Mouse (Mus musculus) forebrain, embryonic 12.5 days (tissue): Measurements from ENCODE around the gene Vmn1r41. TPM values are rescaled to one million over a fixed set of nuclear protein-coding genes. Genes with fewer than 3 reads are reported as not detected.

Experiments used
- ATAC-seq: fragments of 200-750 bp; cut with Nextera tagmentation; 2 replicates; pipeline ENCODE4 v1.8.0; 2017; ENCODE audit warnings: moderate TSS enrichment; ENCODE audit not compliant: low FRiP score
- H3K27ac ChIP-seq: fragments of 300-500 bp; sonication (generic); 2 replicates; pipeline ENCODE4 v1.5.1; 2016; ENCODE audit warnings: mild to moderate bottlenecking
- H3K27me3 ChIP-seq: fragments of 300-500 bp; sonication (generic); 2 replicates; pipeline ENCODE4 v1.6.1; 2016; ENCODE audit warnings: mild to moderate bottlenecking
- H3K36me3 ChIP-seq: fragments of 300-500 bp; sonication (generic); replicated peaks from 2 replicates; pipeline ENCODE4 v1.6.1; 2016; ENCODE audit warnings: mild to moderate bottlenecking
- H3K4me1 ChIP-seq: fragments of 300-500 bp; sonication (generic); 2 replicates; pipeline ENCODE4 v1.6.1; 2016
- H3K4me2 ChIP-seq: fragments of 300-500 bp; sonication (generic); 2 replicates; pipeline ENCODE4 v1.6.1; 2016; ENCODE audit warnings: mild to moderate bottlenecking, moderate library complexity
- H3K4me3 ChIP-seq: fragments of 300-500 bp; sonication (generic); replicated peaks from 2 replicates; pipeline ENCODE4 v1.5.1; 2016; ENCODE audit warnings: mild to moderate bottlenecking
- H3K9ac ChIP-seq: fragments of 300-500 bp; sonication (generic); 2 replicates; pipeline ENCODE4 v1.6.1; 2016; ENCODE audit warnings: mild to moderate bottlenecking
- H3K9me3 ChIP-seq: fragments of 300-500 bp; sonication (generic); 2 replicates; pipeline ENCODE4 v1.6.1; 2016
- WGBS: fragments of 180-500 bp; shearing (Covaris S2); methylation state at CpG from one replicate; pipeline ENCODE4 v1.1.7; 2016; 5-methylcytosine and 5-hydroxymethylcytosine counted together
- polyA plus RNA-seq: library from polyadenylated mRNA; unstranded; fragments of >200 nt; fragmentation: Nextera tagmentation; extraction: Ambion mirVana; gene quantifications from 2 replicates; pipeline ENCODE4 v1.2.1, GENCODE M21; 2016

Vmn1r41 gene
- not detected in 2 replicates for polyA plus RNA-seq

- H3K9me3 ChIP-seq: no peaks in the 10 kb centered on the region
- H3K4me2 ChIP-seq: no peak within 1 kb of the TSS
- no peaks in the 10 kb centered on the region for H3K4me1 ChIP-seq
- H3K27ac ChIP-seq: no peak within 1 kb of the TSS
- no peak for ATAC-seq
- no peak within 1 kb of the TSS for H3K9ac ChIP-seq
- no peaks in the 10 kb centered on the region for H3K27me3 ChIP-seq
- H3K4me3 ChIP-seq: no peak within 1 kb of the TSS
- H3K36me3 ChIP-seq: no peaks in the 10 kb centered on the region
Observed at GRCm38 (mm10) chr6:89740466-89740865, at the start of gene Vmn1r41. Gene Vmn1r41, plus strand, starts transcription at chr6:89740766.

- H3K9me3 ChIP-seq: 0 out of 2 replicates have a peak, but pooled peaks cover 4% of the 10 kb centered on the region
- 75% methylated on average over 2 of the region's 2 CpGs for WGBS
Observed at GRCm38 (mm10) chr6:89706624-89707023, 33.9 kb upstream of the Vmn1r41 start.

GRCm38 (mm10) chr6:89707240-89707639 is 33.3 kb upstream of the Vmn1r41 start, which contains the start of gene Vmn1r40:
Gene Vmn1r40, plus strand, starts transcription at chr6:89707540.
- Histone ChIP-seq H3K4me1 (no peaks in the 10 kb centered on the region), H3K27me3 (no peaks in the 10 kb centered on the region), H3K9me3 (0 out of 2 replicates have a peak, but pooled peaks cover 3% of the 10 kb centered on the region), H3K4me3 (no peak within 1 kb of the TSS), H3K27ac (no peak within 1 kb of the TSS), H3K36me3 (no peaks in the 10 kb centered on the region), H3K9ac (no peak within 1 kb of the TSS), H3K4me2 (no peak within 1 kb of the TSS)
- ATAC-seq: no peak
- 85% methylated on average over 4 of the region's 4 CpGs for WGBS

More at GRCm38 (mm10) chr6:89706624-89707023, 33.9 kb upstream of the Vmn1r41 start:
- H3K4me2 ChIP-seq: no peak overlapping the region
- H3K9ac ChIP-seq: no peak overlapping the region
- H3K4me3 ChIP-seq: no peak overlapping the region
- H3K27me3 ChIP-seq: no peaks in the 10 kb centered on the region
- H3K27ac ChIP-seq: no peak overlapping the region
- H3K36me3 ChIP-seq: no peaks in the 10 kb centered on the region
- no peaks in the 10 kb centered on the region for H3K4me1 ChIP-seq
- no peak for ATAC-seq

GRCm38 (mm10) chr6:89718051-89718450 is 22.5 kb upstream of the Vmn1r41 start:
- H3K9me3 ChIP-seq: no peaks in the 10 kb centered on the region
- H3K36me3 ChIP-seq: no peaks in the 10 kb centered on the region
- H3K27me3 ChIP-seq: no peaks in the 10 kb centered on the region
- H3K4me3 ChIP-seq: no peak overlapping the region
- no peak for ATAC-seq
- H3K4me1 ChIP-seq: no peaks in the 10 kb centered on the region
- no peak overlapping the region for H3K9ac ChIP-seq
- H3K4me2 ChIP-seq: no peak overlapping the region
- H3K27ac ChIP-seq: no peak overlapping the region

- H3K4me2 ChIP-seq: no peak overlapping the region
- no peak overlapping the region for H3K27ac ChIP-seq
- H3K9me3 ChIP-seq: no peaks in the 10 kb centered on the region
- H3K9ac ChIP-seq: no peak overlapping the region
- H3K4me1 ChIP-seq: no peaks in the 10 kb centered on the region
- ATAC-seq: no peak
- H3K4me3 ChIP-seq: no peak overlapping the region
- no peaks in the 10 kb centered on the region for H3K27me3 ChIP-seq
- H3K36me3 ChIP-seq: no peaks in the 10 kb centered on the region
Observed at GRCm38 (mm10) chr6:89742811-89743210, 2.2 kb downstream of the Vmn1r41 start.

- H3K9me3 ChIP-seq: 0 out of 2 replicates have a peak, but pooled peaks cover 3% of the 10 kb centered on the region
- no peaks in the 10 kb centered on the region for H3K4me1 ChIP-seq
- no peak overlapping the region for H3K4me3 ChIP-seq
- no peak overlapping the region for H3K9ac ChIP-seq
- no peaks in the 10 kb centered on the region for H3K36me3 ChIP-seq
- H3K27ac ChIP-seq: no peak overlapping the region
- no peaks in the 10 kb centered on the region for H3K27me3 ChIP-seq
- H3K4me2 ChIP-seq: no peak overlapping the region
- ATAC-seq: no peak
Observed at GRCm38 (mm10) chr6:89790231-89790630, 49.7 kb downstream of the Vmn1r41 start.

Other genes starting within 250 kb of the Vmn1r41 start
- 87.3 and 88.5 TPM in 2 replicates for gene Chchd6, start 145.1 kb upstream of the Vmn1r41 start, polyA plus RNA-seq
- gene Txnrd3, start 96.8 kb upstream of the Vmn1r41 start, polyA plus RNA-seq: 9.1 and 10.2 TPM in 2 replicates
- not detected in 2 replicates for gene Vmn1r40, start 33.2 kb upstream of the Vmn1r41 start, polyA plus RNA-seq
- not detected in 2 replicates for gene Vmn1r42, start 135.6 kb downstream of the Vmn1r41 start, polyA plus RNA-seq
- gene Vmn1r43, start 135.6 kb downstream of the Vmn1r41 start, polyA plus RNA-seq: not detected in 2 replicates
- not detected in 2 replicates for gene Vmn1r44, start 142.9 kb downstream of the Vmn1r41 start, polyA plus RNA-seq
- gene Vmn1r45, start 199.8 kb downstream of the Vmn1r41 start, polyA plus RNA-seq: not detected in 2 replicates
- not detected in 2 replicates for gene Vmn1r46, start 228.5 kb downstream of the Vmn1r41 start, polyA plus RNA-seq